Mouse (Mus musculus): Measurements from ENCODE around the gene Yars. TPM values are rescaled to one million over a fixed set of nuclear protein-coding genes. Genes with fewer than 3 reads are reported as not detected.
A peak's percentile ranks its signal among the peaks of the same experiment; 100 is the strongest.

The Yars gene
- total and polyA plus RNA-seq, 2 experiments from 2014 or later: 97.7 to 120 TPM

DNA sequence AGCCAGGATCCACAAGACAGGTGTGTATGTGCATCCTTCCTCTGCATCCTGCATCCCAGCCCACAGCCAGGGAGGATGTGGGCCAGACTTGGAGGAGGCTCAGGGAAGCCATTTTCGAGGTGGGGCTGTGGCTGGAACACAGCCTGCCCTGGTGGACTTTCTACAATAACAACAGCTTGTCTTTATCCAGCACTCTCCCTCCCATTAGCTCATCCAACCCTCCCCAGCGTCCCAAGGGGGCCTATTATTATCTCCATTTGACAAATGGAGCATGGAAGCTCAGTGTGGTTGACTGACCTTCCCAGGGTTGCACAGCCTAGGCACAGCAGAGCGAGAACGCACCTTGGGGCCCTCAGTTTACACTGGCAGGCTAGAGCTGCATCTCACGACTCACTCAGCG, 71.1 kb downstream of the Yars start:
- no peak overlapping the region for H3K4me3 ChIP-seq (ENCODE audit: low read depth, low read length)
- H3K9me3 ChIP-seq (ENCODE audit: low read length): no peaks in the 10 kb centered on the region
- H3K9ac ChIP-seq: 0 out of 2 replicates have a peak overlapping the region, but pooled peaks have one; percentile 6
- DNase-seq: no peak
- TF ChIP-seq CTCF (IDR thresholded peaks at IDR 0.05; ENCODE audit: low read depth): no peak
- H3K4me2 ChIP-seq (ENCODE audit: low read depth): no peak overlapping the region
- no peak for ATAC-seq
- H3K27ac ChIP-seq (ENCODE audit: low read depth, low read length): no peak overlapping the region
- 12% methylated on average over 6 of the region's 6 CpGs for WGBS
- no peaks in the 10 kb centered on the region for H3K36me3 ChIP-seq (ENCODE audit: insufficient read depth)
- H3K27me3 ChIP-seq (ENCODE audit: insufficient read depth, low read length): no peaks in the 10 kb centered on the region
- H3K4me1 ChIP-seq (ENCODE audit: insufficient read depth): no peaks in the 10 kb centered on the region

DNA sequence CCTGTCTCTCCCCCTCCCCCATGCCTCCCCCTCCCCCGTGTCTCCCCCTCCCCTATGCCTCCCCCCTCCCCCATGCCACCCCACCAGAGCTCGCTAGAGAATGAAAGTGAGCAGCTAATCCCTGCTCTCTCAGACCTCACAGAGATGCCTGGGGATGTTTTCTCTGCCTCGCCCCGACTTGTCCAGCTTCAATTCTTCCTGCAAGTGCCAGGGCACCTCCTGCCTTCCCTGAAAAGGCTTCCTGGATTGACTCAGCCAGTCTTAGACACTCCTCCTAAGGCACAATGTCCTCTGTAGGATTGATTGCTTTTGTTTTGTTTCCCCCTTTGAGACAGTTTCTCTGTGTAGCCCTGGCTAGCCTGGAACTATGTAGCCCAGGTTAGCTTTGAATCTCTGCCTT, 71.6 kb downstream of the Yars start, which contains the start of gene C77080:
TSS of gene C77080 (minus strand) at position 209 of the 400 bp plus-strand sequence.
- 4% methylated on average over 3 of the region's 4 CpGs for WGBS
- 0 out of 2 replicates have a peak within 1 kb of the TSS, but pooled peaks have one; percentile 6 for H3K9ac ChIP-seq

DNA sequence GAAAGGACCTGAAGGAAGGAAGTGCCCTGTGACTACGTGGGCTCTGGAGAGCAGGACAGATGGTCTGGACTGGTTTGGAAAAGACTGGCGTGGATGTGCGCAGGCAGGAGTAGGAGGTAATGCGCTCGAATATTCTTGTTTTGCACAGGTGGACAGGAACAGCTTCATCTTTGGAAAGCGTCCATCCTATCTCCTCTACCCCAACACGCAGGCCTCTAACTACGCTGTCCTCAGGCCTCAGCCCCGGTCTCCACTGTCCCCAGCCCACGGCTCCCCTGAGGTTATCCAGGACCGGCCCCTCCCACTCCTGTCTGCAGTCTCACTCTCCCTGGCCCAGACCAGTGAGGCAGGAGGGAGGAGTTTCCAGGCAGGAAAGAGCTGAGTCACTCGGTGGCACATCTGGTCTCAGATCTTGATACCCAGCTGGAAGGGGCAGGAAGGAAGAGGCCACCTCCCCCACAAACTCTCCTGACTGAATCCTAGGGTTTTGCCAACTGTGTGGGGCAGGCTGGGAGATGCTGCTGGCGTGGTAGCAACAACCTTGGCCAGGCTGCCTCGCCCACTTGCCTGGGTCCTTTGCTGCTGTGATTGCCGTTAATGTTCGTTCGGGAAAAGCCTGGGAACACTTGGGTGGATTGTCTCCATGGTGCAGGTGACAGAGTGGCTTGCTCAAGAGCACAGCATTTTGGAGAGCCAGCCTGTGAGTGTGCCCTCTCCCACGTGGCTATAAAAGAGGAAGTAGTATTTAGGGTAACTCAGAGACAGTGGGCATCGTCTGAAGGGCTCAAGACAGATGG, 73.9 kb downstream of the Yars start:
- Histone ChIP-seq H3K9ac (no peak overlapping the region), H3K9me3 (ENCODE audit: low read length) (no peaks in the 10 kb centered on the region), H3K4me2 (ENCODE audit: low read depth) (no peak overlapping the region), H3K4me3 (ENCODE audit: low read depth, low read length) (no peak overlapping the region), H3K27ac (ENCODE audit: low read depth, low read length) (no peak overlapping the region), H3K4me1 (ENCODE audit: insufficient read depth) (no peaks in the 10 kb centered on the region), H3K36me3 (ENCODE audit: insufficient read depth) (no peaks in the 10 kb centered on the region), H3K27me3 (ENCODE audit: insufficient read depth, low read length) (no peaks in the 10 kb centered on the region)
- ATAC-seq: no peak
- TF ChIP-seq CTCF (IDR thresholded peaks at IDR 0.05; ENCODE audit: low read depth): no peak
- WGBS: 44% methylated on average over 19 of the region's 19 CpGs
- no peak for DNase-seq

More for the DNA sequence above, 71.6 kb downstream of the Yars start, which contains the start of gene C77080:
- Histone ChIP-seq H3K4me1 (ENCODE audit: insufficient read depth) (no peaks in the 10 kb centered on the region), H3K27me3 (ENCODE audit: insufficient read depth, low read length) (no peaks in the 10 kb centered on the region), H3K9me3 (ENCODE audit: low read length) (no peaks in the 10 kb centered on the region), H3K4me3 (ENCODE audit: low read depth, low read length) (no peak within 1 kb of the TSS), H3K36me3 (ENCODE audit: insufficient read depth) (no peaks in the 10 kb centered on the region), H3K4me2 (ENCODE audit: low read depth) (no peak within 1 kb of the TSS), H3K27ac (ENCODE audit: low read depth, low read length) (no peak within 1 kb of the TSS)
- TF ChIP-seq CTCF (IDR thresholded peaks at IDR 0.05; ENCODE audit: low read depth): no peak
- DNase-seq: no peak
- no peak for ATAC-seq

DNA sequence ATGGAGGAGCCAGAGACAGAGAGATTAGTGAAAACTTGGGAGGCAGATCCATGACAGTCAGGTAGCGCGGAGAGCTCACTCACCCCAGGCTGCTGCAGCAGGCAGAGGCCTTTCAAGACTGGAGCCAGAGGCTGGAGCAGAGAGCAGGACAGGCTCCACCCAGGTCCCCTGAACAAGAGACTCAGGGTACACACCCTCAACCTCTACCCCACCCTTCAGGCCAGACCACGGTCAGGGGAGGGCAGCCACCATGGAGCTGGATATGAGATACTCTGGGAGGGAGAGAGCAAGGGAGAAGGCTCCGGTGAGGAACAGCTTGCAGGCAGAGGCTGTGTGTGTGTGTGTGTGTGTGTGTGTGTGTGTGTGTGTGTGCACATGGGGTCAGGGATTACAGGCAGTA, 76.6 kb downstream of the Yars start:
- Histone ChIP-seq H3K4me1 (ENCODE audit: insufficient read depth) (no peaks in the 10 kb centered on the region), H3K9ac (no peak overlapping the region), H3K4me3 (ENCODE audit: low read depth, low read length) (no peak overlapping the region), H3K27me3 (ENCODE audit: insufficient read depth, low read length) (no peaks in the 10 kb centered on the region), H3K9me3 (ENCODE audit: low read length) (no peaks in the 10 kb centered on the region), H3K36me3 (ENCODE audit: insufficient read depth) (no peaks in the 10 kb centered on the region), H3K4me2 (ENCODE audit: low read depth) (no peak overlapping the region), H3K27ac (ENCODE audit: low read depth, low read length) (no peak overlapping the region)
- ATAC-seq: no peak
- 85% methylated on average over 4 of the region's 4 CpGs for WGBS
- no peak for TF ChIP-seq CTCF (IDR thresholded peaks at IDR 0.05; ENCODE audit: low read depth)
- DNase-seq: no peak

DNA sequence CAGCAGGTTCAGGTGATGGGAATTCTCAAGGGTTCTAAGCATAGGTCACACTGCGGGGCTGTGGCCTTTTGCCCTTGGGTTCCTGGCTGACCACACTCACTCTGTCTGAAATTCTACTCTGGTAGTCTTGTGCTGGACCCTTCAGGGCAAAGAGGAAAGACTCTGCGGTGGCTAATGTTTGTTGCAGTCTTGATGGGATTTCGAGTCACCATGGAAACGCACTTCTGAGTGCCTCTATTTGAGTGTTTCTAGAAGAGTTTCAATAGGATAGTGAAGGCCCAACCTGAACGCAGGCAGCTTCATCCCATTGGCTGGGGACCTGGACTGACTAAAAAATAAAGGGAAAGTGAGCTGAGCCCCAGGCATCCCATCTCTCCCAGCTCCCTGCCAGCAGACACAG, 77.3 kb downstream of the Yars start:
- Histone ChIP-seq H3K27ac (ENCODE audit: low read depth, low read length) (no peak overlapping the region), H3K4me2 (ENCODE audit: low read depth) (no peak overlapping the region), H3K36me3 (ENCODE audit: insufficient read depth) (no peaks in the 10 kb centered on the region), H3K9ac (no peak overlapping the region), H3K4me3 (ENCODE audit: low read depth, low read length) (no peak overlapping the region), H3K4me1 (ENCODE audit: insufficient read depth) (no peaks in the 10 kb centered on the region), H3K9me3 (ENCODE audit: low read length) (no peaks in the 10 kb centered on the region), H3K27me3 (ENCODE audit: insufficient read depth, low read length) (no peaks in the 10 kb centered on the region)
- TF ChIP-seq CTCF (IDR thresholded peaks at IDR 0.05; ENCODE audit: low read depth): no peak
- no peak for DNase-seq
- no peak for ATAC-seq
- 53% methylated on average over 5 of the region's 5 CpGs for WGBS

DNA sequence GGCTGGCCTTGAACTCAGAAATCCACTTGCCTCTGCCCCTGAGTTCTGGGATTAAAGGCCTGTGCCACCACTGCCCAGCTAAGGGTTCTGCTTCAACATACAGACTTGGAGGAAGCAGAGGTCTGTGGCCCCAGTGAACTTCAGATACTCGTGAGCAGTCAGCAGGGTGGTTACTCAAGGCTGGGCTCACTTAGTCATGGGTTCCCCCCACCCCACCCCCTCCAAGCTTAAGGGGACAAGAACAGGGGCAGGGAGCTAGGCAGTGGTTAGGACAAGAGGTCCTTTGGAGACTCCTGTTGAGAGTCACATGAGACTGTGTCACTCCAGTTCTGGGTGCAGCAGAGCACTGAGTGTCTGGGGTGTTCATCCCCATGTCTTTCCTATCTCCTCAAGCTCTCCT, 79.1 kb downstream of the Yars start:
- 45% methylated on average over 1 of the region's 1 CpGs for WGBS

More for the DNA sequence above, 79.1 kb downstream of the Yars start:
- H3K9me3 ChIP-seq (ENCODE audit: low read length): no peaks in the 10 kb centered on the region
- no peaks in the 10 kb centered on the region for H3K36me3 ChIP-seq (ENCODE audit: insufficient read depth)
- no peak for ATAC-seq
- no peak overlapping the region for H3K4me2 ChIP-seq (ENCODE audit: low read depth)
- no peaks in the 10 kb centered on the region for H3K4me1 ChIP-seq (ENCODE audit: insufficient read depth)
- no peak for TF ChIP-seq CTCF (IDR thresholded peaks at IDR 0.05; ENCODE audit: low read depth)
- no peak overlapping the region for H3K9ac ChIP-seq
- no peak overlapping the region for H3K4me3 ChIP-seq (ENCODE audit: low read depth, low read length)
- no peak overlapping the region for H3K27ac ChIP-seq (ENCODE audit: low read depth, low read length)
- no peaks in the 10 kb centered on the region for H3K27me3 ChIP-seq (ENCODE audit: insufficient read depth, low read length)
- DNase-seq: no peak

Other genes with a start within 250 kb of the Yars start
- gene Azin2, start 227.3 kb upstream of the Yars start, total RNA-seq (2014; rRNA removed): 19.2 and 23.4 TPM in 2 replicates
- 16.4 and 18.0 TPM in 2 replicates for gene Azin2, start 227.3 kb upstream of the Yars start, polyA plus RNA-seq (2015; fragmentation: Nextera tagmentation; extraction: Ambion mirVana)
- gene Ak2, start 197.8 kb upstream of the Yars start, total RNA-seq (2014; rRNA removed): 30.8 and 33.0 TPM in 2 replicates
- 58.5 and 64.2 TPM in 2 replicates for gene Ak2, start 197.8 kb upstream of the Yars start, polyA plus RNA-seq (2015; fragmentation: Nextera tagmentation; extraction: Ambion mirVana)
- gene Rnf19b, start 131.5 kb upstream of the Yars start, total RNA-seq (2014; rRNA removed): 116 and 135 TPM in 2 replicates
- 31.1 and 32.6 TPM in 2 replicates for gene Rnf19b, start 131.5 kb upstream of the Yars start, polyA plus RNA-seq (2015; fragmentation: Nextera tagmentation; extraction: Ambion mirVana)
- gene Tmem54, start 84.2 kb upstream of the Yars start, total RNA-seq (2014; rRNA removed): not detected in 2 replicates
- gene Tmem54, start 84.2 kb upstream of the Yars start, polyA plus RNA-seq (2015; fragmentation: Nextera tagmentation; extraction: Ambion mirVana): not detected in 2 replicates
- 129 and 214 TPM in 2 replicates for gene Hpca, start 67.7 kb upstream of the Yars start, total RNA-seq (2014; rRNA removed)
- 110 and 128 TPM in 2 replicates for gene Hpca, start 67.7 kb upstream of the Yars start, polyA plus RNA-seq (2015; fragmentation: Nextera tagmentation; extraction: Ambion mirVana)
- 10.3 and 11.6 TPM in 2 replicates for gene Fndc5, start 52.8 kb upstream of the Yars start, total RNA-seq (2014; rRNA removed)
- 5.8 and 8.3 TPM in 2 replicates for gene Fndc5, start 52.8 kb upstream of the Yars start, polyA plus RNA-seq (2015; fragmentation: Nextera tagmentation; extraction: Ambion mirVana)
- 41.4 and 52.2 TPM in 2 replicates for gene S100pbp, start within 50 bp of the Yars start, total RNA-seq (2014; rRNA removed)
- 11.0 and 15.6 TPM in 2 replicates for gene S100pbp, start within 50 bp of the Yars start, polyA plus RNA-seq (2015; fragmentation: Nextera tagmentation; extraction: Ambion mirVana)
- gene C77080, start 71.6 kb downstream of the Yars start, total RNA-seq (2014; rRNA removed): 7.8 and 10.6 TPM in 2 replicates
- gene C77080, start 71.6 kb downstream of the Yars start, polyA plus RNA-seq (2015; fragmentation: Nextera tagmentation; extraction: Ambion mirVana): 2.7 and 3.5 TPM in 2 replicates
- 0.52 and 0.54 TPM in 2 replicates for gene Sync, start 97.9 kb downstream of the Yars start, total RNA-seq (2014; rRNA removed)
- 0.48 and 0.79 TPM in 2 replicates for gene Sync, start 97.9 kb downstream of the Yars start, polyA plus RNA-seq (2015; fragmentation: Nextera tagmentation; extraction: Ambion mirVana)
- gene Rbbp4, start 145.6 kb downstream of the Yars start, total RNA-seq (2014; rRNA removed): 103 and 111 TPM in 2 replicates
- gene Rbbp4, start 145.6 kb downstream of the Yars start, polyA plus RNA-seq (2015; fragmentation: Nextera tagmentation; extraction: Ambion mirVana): 272 and 292 TPM in 2 replicates
- 5.9 and 6.0 TPM in 2 replicates for gene Zbtb8os, start 145.9 kb downstream of the Yars start, total RNA-seq (2014; rRNA removed)
- 20.7 and 30.0 TPM in 2 replicates for gene Zbtb8os, start 145.9 kb downstream of the Yars start, polyA plus RNA-seq (2015; fragmentation: Nextera tagmentation; extraction: Ambion mirVana)
- gene Zbtb8a, start 188.4 kb downstream of the Yars start, total RNA-seq (2014; rRNA removed): 22.5 and 28.0 TPM in 2 replicates
- gene Zbtb8a, start 188.4 kb downstream of the Yars start, polyA plus RNA-seq (2015; fragmentation: Nextera tagmentation; extraction: Ambion mirVana): 10.3 and 14.3 TPM in 2 replicates

Measured in forebrain, postnatal 0 days (tissue).